Mouse (Mus musculus): ENCODE results near the gene Efs. TPM values are rescaled to one million over a fixed set of nuclear protein-coding genes. Genes with fewer than 3 reads are reported as not detected.
"Not testable (repeated sequence)": the region's sequence is repeated elsewhere in the genome, so short reads cannot be mapped to it uniquely, and the experiment has no call there.

Efs gene
- total RNA-seq, 2 experiments from 2014 or later, result 7.9 to 8.8 TPM

GRCm38 (mm10) chr14:54953664-54954206 is 27.8 kb upstream of the Efs start:
- intact Hi-C loops (cut with DNase I), result no loop called here
- DNase-seq (ENCODE audit: extremely low spot score in 1 of 2, low spot score in 2 of 2), result no peak

DNA sequence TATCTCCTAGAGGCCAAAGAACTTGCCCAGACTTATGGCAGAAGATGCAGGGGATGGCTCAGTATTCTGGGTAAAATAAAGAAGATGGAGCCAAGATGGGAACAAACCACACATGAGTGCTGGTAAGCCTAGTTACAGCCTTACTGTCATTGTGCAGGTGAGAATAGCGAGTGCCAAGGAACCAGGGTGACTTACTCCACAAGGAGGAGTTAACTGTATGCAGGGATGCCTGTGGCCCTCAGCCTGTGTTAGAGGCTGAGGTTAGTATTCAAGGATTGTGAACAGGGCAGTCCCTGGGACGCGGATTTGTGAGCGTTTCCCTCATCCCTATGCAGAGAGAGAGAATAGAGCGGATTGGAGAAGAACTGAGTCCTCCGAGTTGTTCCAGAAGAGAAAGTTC is 25.7 kb upstream of the Efs start:
- no peak for DNase-seq (ENCODE audit: extremely low spot score in 1 of 2, low spot score in 2 of 2)
- intact Hi-C loops (cut with DNase I), result no loop called here

GRCm38 (mm10) chr14:54950493-54950892 is 24.6 kb upstream of the Efs start:
- DNase-seq (ENCODE audit: extremely low spot score in 1 of 2, low spot score in 2 of 2), result no peak
- intact Hi-C loops (cut with DNase I), result no loop called here

- intact Hi-C loops (cut with DNase I), result loop anchor here (1.0 kb wide), 1 partner anchor 26 kb away; no protein-coding TSS in a partner anchor
- DNase-seq (ENCODE audit: extremely low spot score in 1 of 2, low spot score in 2 of 2), result no peak
Measured at GRCm38 (mm10) chr14:54948781-54949180, 22.9 kb upstream of the Efs start.

DNA sequence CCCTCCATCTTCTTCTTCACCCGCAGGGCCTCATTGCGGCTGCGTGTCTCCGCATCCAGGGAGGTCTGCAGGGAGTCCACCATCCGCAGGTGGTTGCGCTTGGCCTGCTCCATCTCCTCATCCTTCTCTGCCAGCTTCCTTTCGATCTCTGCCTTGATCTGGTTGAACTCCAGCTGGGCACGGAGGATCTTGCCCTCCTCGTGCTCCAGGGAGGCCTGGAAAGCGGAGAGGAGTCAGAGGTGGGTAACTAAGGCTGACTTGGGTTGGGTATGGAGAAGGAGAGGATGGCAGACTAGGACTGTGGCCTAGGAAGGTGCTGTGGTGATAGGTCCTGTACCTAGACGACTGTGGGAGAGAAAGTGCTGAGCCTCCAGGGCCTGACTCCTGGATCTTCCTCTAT is 21.1 kb upstream of the Efs start:
- DNase-seq (ENCODE audit: extremely low spot score in 1 of 2, low spot score in 2 of 2); intact Hi-C loops (cut with DNase I): not testable (repeated sequence)

DNA sequence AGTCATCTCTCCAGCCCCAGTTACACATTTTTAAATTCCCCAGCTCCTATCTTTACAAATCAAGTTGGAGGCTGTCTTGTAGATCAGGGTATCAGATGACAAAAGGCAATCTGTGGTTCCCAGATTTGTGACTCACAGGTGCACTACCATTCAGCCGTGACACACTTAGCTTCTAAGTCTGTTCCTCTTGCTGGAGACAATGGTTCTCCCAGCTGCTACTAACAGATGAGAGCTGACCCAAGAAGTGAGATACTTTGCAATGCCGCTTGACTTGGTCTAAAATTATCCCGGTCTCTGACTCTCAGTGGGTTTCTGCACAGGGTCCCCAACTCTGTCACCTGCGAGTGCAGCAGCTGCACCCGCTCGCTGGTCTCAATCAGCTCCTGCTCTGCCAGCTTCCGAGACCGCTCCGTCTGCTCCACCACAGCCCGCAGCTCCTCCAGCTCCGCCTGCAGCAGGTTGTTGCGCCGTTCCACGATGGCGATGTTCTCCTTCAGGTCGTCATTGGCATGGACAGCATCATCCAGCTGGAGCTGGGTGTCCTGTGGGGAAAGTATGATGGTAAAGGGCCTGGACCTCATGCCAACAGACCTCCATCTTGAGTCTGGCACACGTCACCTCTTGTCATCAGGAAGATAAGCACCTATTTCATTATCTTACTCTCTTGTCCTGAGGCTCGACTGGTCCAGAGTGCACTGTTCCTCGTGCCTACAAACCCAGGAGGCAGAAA is 20.2 kb upstream of the Efs start:
- DNase-seq (ENCODE audit: extremely low spot score in 1 of 2, low spot score in 2 of 2), result no peak
- intact Hi-C loops (cut with DNase I), result no loop called here

- no peak for DNase-seq (ENCODE audit: extremely low spot score in 1 of 2, low spot score in 2 of 2)
- intact Hi-C loops (cut with DNase I), result no loop called here
Measured at GRCm38 (mm10) chr14:54944939-54945338, 19.0 kb upstream of the Efs start.

DNA sequence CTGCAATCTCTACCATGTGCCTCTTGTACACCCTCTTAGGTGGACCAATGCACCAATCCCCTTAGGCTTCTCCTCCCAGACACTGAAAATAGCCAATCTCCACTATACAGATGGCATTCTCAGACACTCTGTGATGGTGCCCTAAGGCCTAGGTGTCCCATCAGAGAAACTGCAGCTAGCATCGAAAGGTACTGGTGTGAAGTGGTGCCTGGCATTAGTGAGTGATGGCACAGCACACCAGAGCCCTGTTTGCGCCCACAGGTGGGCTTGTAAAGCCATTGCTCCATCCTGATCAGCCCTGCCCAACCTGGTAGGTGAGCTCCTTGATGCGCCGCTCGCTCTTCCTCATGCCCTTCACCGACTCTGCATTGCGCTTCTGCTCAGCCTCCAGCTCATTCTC is 18.0 kb upstream of the Efs start:
- intact Hi-C loops (cut with DNase I), result no loop called here
- DNase-seq (ENCODE audit: extremely low spot score in 1 of 2, low spot score in 2 of 2), result no peak

- intact Hi-C loops (cut with DNase I), result no loop called here
- DNase-seq (ENCODE audit: extremely low spot score in 1 of 2, low spot score in 2 of 2), result no peak
Measured at GRCm38 (mm10) chr14:54942479-54942878, 16.6 kb upstream of the Efs start.

DNA sequence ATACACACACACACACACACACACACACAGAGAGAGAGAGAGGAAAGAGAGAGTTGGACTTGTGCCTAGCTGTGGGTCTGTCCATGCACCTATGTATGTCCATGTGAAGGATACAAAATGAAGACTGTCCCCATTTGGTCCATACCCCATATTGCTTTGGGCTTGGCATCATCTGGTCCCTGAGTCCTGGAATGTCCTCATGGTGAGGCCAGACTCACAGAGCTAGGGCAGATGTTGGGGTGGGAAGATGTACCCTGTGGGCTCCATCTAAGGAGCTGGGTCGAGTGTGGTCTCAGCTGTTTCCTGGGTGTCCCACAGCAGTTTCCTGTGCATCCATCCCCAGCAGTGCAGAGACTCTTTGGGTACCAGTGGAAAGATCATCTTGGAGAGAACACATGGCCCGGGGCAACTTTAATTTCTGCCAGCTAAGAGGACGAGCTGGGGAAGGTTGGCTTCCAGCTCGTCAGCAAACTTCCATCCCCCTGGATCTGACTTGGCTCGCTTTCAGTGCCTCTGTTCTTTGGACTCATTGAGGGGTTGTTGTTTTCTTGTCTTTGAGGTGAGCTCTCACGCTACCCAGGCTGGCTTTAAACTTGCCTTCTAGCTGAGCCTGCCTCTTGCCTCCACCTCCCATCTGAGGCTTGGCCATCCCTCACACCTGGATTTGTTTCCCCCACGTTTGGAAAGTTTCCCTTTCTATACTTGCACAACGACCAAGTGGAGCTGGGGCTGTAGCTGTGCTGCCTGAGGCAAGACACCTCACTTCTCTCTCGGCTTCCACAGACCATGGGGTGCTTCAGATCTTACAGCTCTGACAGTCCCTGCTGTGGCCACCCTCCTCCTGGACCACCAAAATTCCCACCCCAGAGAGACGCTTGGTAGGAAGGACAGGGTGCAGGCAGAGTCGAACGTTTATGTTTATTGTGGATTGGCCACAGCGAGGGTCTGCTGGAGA is 15.4 kb upstream of the Efs start:
- no peak for DNase-seq (ENCODE audit: extremely low spot score in 1 of 2, low spot score in 2 of 2)
- intact Hi-C loops (cut with DNase I), result no loop called here

GRCm38 (mm10) chr14:54940176-54940530 is 14.2 kb upstream of the Efs start:
- intact Hi-C loops (cut with DNase I), result no loop called here
- no peak for DNase-seq (ENCODE audit: extremely low spot score in 1 of 2, low spot score in 2 of 2)

GRCm38 (mm10) chr14:54939434-54940175 is 13.7 kb upstream of the Efs start:
- intact Hi-C loops (cut with DNase I), result no loop called here
- peak; percentile 25 to 56 for DNase-seq (ENCODE audit: extremely low spot score in 1 of 2, low spot score in 2 of 2)

DNA sequence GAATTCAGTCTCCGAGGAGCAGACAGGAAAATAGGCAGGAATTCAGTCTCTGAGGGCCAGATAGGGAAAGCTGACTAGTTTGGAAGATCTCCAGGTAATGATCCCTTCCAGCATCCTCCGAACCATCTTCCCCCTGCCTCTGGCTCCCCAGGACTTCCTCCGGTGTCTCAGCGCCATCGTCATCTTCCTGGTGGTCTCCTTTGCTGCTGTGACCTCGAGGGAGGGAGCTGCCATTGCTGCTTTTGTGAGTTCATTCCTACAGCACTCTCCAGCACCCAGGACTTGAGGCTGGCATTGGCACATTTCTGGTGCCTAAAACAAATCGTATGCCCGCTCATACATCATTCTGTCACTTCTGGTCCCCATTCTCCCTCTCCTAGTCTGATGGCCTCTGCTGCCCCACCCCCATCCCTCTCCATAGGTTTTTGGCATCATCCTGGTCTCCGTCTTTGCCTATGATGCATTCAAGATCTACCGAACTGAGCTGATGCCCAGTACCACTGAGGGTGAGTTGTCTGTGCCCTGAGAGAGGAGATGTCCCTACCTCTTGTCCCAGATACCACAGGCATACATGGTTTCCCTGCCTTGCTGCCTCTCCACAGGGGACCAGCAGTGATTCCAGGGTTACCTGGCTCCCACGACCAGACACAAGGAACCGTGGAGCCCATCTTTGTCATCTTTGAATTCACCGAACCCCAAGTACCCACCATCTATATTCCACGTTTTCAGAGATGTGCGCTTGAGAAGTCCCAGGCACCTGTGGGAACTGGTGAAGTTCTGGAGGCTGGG is 12.7 kb upstream of the Efs start:
- DNase-seq (ENCODE audit: extremely low spot score in 1 of 2, low spot score in 2 of 2), result no peak
- intact Hi-C loops (cut with DNase I), result no loop called here

GRCm38 (mm10) chr14:54937361-54938182 is 11.6 kb upstream of the Efs start:
- intact Hi-C loops (cut with DNase I), result loop anchor here (2.0 kb wide), 1 partner anchor 37 kb away; no protein-coding TSS in a partner anchor
- no peak for DNase-seq (ENCODE audit: extremely low spot score in 1 of 2, low spot score in 2 of 2)

DNA sequence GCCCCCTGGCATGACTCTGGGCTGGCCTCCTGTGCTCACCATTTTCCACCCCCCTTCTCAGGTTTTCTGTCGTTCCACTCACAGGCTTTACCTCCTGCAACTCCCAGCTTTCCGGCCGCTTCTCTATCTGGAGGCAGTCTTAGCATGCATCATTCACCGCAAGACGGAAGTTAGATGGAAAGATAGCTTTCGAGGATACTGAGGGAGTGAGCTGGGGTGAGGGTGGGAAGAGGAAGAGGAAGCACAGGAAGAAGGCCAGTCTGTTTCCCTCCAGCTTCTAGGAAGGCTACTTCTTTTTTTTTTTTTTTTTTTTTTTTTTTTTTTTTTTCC is 10.9 kb upstream of the Efs start:
- intact Hi-C loops (cut with DNase I), result loop anchor here (2.0 kb wide), 1 partner anchor 36 kb away; no protein-coding TSS in a partner anchor
- DNase-seq (ENCODE audit: extremely low spot score in 1 of 2, low spot score in 2 of 2), result no peak

GRCm38 (mm10) chr14:54935904-54936830 is 10.2 kb upstream of the Efs start, which contains the start of gene Cmtm5:
TSS of gene Cmtm5 (plus strand) at chr14:54936261.
- DNase-seq (ENCODE audit: extremely low spot score in 1 of 2, low spot score in 2 of 2), result peak; percentile 66 to 77
- intact Hi-C loops (cut with DNase I), result loop anchor here (2.0 kb wide), 1 partner anchor 35 kb away; no protein-coding TSS in a partner anchor

Measured in left cerebral cortex, postnatal 10 days (tissue).